Mouse (Mus musculus) cerebellum, postnatal 14 days (tissue): ENCODE results near the gene Vps72.
"Not testable (repeated sequence)": the region's sequence is repeated elsewhere in the genome, so short reads cannot be mapped to it uniquely, and the experiment has no call there.

Source experiments
- DNase-seq, 2 experiments: peaks; one replicate each; pipeline ENCODE4 v3.0.0; 2021; ENCODE audit warnings: mixed read lengths in 2 of 2

Vps72 gene

DNA sequence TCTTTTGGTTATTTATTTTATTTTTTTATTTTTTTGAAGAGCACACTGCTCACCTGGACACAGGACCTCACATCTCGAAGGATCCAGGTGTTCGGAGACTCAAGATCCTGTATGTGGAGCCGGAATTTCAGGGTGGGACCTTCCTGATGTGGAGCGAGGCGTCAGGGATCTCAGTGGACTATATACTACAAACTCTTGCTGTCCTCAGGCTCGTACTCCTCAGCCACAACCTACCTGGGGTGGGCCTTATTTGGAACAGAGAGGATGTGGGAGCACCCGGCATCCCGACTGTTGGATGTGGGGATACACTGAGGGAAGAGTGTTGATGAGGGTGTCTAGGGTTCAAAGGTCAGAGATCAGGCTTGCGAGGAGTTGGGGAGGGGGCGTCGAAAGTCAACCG lies 23.3 kb downstream of the Vps72 start:
- DNase-seq, result not testable (repeated sequence)

DNA sequence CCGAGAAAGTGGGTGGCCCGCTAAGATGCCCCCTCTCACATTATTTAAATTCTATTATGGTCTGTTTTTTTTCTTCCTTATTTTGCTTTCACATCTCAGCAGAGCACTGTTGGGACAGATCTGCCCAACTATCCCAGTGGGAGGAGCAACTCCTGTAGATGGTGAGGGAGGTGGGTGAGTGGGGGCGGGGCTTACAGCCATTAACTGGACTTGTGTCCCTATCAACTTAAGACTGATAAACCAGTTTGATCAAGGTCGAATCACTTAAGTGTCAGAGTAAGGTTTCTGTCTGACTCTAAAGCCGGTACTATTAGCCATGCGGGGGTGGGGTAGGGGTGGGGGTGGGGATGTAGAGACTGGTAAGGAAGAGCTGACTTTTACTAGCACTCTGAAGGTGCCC lies 24.2 kb downstream of the Vps72 start:
- DNase-seq, result peak; percentile 56 to 65

DNA sequence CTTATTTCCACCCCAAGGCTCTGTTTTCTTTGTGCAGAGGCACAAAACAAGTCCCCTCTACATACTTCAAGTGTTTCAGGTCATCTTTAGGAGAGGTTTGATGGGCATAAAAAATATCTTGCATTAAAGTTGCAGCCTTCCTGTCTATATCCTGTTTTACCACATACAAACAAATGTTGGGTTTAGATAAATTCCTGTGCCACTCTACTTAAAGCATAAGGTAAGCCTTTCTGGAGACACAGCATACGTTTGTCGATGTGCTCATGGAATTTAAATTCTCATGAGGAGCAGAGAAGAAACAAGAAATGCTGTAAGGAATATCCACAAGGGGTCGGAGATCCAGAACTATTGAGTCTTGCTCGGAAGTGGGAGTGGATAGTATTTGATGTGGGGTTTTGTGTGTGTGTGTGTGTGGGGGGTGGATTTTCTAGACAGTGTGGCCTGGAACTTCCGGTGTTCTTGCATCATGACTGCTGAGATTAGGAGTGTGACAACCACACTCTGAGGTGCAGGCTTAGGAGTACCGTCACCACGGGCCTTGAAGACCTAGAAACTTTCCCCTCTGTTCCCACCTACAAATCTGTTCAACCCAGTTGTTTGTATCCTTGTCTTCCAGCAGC lies 24.7 kb downstream of the Vps72 start:
- DNase-seq, result no peak

DNA sequence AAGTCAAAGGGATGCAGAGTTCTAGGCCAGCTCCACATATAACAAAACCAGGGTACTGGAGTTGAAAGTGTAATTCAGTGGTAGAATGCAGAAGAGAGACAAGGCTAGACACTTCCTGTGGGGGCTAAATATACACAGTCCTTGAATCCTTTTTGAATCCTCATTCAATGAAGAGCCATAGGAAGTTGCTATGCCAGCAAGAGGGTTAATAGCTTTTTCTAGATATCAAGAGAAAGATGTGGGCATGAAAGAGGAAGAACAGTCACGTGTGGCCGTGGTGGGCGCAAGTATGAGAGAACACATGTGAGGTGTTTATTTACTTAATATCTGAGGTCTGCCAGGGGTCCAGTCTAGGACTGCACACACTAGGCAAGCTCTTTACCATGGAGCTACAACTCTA lies 25.5 kb downstream of the Vps72 start:
- DNase-seq, result no peak

DNA sequence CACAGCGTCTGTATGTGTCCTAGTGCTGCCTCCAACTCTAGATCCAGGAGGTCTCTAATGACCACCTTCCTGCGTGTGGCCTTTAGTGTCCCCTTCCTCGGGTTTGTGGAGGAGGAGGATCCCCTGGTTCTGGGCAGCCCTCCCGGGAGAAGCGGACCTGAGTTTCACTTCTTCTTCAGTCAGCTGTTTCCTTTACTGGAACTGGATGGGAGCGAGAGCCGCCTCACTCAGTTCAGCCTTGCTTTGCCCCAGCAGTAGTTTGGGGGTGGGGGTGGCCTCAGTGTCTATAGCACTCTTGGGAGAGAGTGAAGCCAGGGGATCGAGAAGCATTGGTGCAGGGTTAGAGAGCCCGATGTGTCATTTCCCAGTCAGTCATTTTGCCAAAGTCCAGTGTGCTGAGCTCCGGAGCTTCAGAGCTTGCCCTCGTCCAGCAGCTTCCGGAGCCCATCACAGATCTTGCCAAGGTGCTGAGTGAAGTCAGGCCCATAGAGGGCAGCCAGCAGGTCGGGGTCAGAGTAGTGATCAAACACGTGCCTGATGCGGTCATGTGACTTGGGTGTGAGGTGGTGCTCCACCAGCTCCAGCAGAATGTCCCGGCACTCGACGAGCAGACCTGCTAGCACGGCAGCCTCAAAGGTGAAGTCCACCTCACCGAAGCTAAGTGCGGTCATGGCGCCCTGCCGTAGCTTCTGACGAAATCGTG lies 28.9 kb downstream of the Vps72 start:
- no peak for DNase-seq

DNA sequence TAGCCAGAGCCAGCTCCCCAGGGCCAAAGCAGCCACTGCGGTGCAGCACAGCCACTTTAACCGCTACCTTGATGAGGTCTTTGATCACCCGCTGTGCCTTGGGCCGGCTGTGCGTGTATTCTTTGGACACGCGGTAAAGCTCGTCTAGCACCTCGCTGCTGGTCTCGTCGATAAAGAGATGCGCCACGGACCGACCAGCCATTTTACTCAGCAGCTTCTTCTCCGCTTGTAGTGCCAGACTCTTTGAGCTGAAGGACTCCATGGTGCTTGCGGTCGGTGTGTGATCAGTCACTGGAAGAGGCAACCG lies 29.4 kb downstream of the Vps72 start:
- no peak for DNase-seq

DNA sequence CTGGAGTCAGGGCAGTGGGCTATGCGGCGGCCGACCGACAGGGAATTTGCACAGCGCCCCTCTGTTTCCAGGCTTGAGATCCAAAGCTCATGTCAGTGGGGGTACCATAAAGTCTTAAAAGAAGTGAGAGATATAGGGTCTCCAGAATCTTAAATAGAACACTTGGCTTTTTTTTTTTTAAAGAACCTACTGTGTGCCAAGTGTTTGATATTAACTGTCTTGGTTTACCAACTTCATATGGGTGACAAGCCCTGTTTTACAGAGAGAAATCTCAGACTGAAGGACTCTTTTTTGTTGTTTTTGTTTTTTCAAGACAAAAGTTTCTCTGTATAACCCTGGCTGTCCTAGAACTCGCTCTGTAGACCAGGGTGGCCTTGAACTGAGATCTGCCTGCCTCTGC lies 30.0 kb downstream of the Vps72 start:
- DNase-seq, result no peak

DNA sequence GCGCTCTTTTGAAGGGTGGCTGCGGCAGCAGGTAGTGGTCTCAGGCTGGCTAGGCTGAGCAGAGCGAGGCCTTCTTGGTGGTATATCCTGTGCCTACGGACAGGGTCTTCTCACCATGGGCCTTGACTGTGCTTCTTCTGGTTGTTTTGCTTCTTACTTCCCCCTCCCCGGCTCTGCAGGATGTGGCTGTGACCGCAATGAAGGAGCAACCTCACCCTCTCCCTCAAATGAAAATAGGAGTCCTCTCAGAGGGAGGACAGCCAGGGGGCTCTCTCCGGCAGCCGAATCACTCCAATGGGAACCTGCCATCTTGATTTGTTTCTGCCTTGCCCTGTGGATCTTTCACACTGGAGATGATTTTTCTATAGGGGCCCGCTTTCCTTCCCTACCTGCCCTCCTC lies 30.7 kb downstream of the Vps72 start:
- no peak for DNase-seq

DNA sequence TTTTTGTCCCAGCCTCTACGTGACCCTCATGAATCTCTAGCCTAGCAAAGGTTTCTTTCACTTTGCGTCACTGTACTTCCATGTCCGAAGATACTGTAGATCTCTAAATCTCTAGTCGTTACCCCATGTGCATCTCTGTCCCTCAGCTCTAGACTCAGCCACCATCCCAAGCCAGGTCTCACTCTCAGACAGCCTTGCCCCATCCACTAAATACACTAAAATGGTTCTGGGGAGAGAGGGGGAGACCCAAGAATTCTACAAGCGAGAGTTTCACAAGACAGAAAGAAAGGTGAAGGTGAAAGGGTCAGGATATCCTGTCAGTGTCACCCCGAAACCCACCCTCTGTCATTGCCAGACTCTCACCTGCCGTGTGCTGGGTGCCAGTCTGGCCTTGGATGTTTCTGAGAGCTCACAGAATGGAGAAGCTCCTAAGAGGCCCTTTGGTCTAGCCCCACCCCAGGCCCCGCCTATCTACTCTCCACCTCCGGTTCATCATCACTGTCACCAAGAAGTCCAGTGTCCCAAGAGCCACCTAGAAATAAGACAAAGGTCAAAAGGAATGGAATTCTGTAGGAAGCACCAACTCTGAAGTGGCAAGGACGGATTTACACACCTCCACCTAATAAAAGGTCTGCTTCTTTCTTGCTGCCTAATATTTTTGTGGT lies 31.3 kb downstream of the Vps72 start, which contains the start of gene Tnfaip8l2:
TSS of gene Tnfaip8l2 (minus strand) at position 409 of the 665 bp plus-strand sequence.
- DNase-seq, result peak in 1 of 2 experiments; percentile 23

DNA sequence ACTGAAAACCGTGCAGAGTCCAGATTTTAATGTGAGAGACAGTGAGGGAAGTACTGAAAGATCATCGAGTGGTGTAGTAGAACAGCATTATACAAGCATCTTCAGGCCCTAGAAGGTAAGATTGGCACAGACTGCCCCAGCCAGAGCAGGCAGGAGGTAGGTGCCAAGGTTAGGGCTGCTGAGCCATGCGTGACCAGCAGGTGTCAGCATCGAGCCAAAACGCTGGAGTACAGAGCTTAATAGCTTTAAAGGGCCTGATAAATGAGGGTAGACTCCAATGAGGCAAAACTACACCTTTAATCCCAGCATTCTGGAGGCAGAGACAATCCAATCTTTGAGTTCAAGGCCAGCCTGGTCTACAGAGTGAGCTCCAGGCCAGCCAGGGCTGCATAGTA lies 31.8 kb downstream of the Vps72 start:
- peak; percentile 96 for DNase-seq

DNA sequence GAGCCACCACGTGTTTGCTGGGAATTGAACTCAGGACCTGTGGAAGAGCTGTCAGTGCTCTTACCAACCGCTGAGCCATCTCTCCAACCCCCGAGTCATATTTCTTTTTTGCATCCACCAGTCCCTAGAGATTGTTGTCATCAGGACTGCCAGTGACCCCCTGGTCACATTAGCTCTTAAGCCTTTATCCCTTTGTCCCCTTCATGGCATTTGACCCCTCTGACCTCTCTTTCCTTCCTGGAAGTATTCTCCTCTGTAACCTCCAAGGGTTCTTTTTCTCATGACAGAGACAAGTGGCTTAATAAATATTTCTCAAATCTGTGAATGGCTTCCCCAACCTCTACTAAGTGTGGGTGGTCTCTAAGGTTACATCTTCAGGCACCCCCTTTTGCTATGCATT lies 37.1 kb downstream of the Vps72 start:
- DNase-seq, result no peak

DNA sequence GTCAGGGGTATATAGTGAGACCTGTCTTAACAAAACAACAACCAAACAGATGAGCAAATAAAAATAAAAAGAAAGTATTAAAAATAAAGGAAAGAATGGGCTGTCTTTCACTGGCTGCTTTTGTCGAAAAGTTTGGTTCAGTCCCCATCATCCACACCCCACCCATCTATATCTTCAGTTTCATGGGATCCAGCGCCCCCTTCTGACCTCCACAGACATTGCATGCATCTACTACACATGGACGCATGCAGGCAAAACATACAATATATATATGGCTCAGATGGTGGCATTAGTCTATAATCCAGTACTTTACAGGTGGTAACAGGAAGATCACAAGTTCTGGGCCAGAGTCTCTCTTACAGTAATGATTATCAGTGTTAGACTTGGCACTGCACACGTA lies 43.1 kb downstream of the Vps72 start:
- DNase-seq, result peak in 1 of 2 experiments; percentile 59

DNA sequence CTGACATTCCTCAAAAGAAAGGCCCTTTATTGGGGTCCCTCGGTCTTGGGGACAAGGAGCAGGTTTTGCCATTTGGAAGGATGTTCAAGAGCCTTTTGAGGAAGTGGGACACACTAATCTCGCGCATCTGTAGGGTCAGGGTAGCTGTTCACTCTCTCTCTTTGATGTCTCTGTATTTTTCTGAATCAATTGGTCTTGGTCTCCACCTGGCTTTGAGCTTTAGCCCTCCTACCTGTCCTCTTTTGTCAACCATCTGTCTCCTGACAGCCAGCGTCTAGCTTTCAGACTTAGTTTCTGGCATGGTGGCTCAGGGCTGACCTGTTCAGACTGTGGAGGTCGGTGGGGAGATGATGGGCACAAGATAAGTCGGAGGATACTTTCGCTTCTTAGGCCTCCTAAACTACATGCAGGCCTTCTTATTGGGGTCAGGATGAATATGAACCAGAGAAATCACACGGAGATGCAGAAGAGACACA lies 48.7 kb downstream of the Vps72 start:
- DNase-seq, result no peak

DNA sequence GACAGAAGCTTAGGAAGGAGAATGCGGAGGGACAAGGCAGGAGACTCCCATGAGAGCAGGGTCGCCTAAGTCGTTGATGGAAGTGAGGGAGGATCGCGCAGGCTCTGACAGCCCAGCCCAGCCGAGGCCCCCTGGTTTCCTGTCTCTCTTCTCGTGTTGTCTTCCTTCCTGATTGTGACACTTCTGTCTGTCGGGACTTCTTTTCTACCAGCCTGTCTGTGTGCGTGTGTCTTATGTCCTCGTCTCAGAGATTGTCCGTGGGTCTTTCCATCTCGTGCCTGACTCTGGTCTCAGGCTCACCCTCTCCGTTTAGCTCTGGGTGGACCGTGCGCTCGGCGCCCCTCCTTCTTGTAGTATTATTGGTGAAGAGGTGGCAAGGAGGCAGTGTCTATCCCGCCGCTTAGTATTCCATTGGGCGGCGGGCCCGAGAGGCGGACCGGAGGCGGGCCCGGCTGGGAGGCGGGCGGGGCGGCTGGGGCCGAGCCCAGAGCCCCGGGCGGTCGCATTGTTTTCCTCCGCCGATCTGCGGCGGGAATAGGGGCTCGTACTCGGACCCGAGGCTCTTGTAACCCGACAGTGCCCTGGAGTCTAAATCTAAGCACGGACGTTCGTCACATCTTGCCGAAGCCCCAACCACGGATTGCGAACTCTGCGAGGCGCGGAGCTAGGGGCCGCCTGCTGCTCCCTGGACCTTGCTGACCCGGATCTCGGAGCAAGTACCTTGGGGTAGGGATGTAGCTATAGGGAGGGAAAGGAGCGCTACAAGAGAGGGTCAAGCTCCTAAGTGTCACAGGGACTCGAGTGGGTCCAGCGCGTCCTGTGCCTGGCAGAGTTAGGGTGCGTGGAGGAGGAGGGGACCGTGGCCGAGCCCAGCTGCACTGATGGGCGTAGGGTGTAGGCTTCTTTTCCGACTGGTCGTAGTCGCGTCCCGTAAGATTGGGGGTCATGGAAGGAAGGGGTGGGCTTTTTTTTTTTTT lies 49.5 kb downstream of the Vps72 start, which contains the start of gene Sema6c:
TSS of gene Sema6c (plus strand) at position 471 of the 977 bp plus-strand sequence.
- DNase-seq, result peak; percentile 94

DNA sequence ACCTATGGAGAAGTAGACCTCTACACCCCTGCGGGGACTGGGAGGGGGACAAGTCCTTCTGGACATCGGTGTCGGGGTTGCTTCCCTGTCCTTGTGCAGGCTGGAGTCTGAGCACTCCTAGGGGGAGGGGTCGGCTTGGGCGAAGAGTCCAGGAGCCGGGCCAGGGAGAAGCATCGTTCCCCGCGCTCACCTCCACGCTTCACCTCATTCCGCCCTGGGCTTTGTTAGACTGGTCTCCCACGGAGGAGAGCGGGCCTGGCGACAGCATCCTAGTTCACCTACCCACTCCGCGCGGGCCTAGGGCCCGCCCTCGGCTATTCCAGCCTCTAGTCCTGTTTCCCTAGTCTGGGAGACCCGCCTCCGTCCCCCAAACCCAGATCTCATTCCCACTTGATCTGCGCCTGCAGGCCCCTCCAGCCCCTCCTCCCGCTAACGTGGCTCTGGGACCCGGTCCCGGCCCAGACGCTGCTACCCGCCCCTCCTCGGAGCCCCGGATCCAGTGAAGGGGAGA lies 50.3 kb downstream of the Vps72 start:
- DNase-seq, result peak; percentile 66 to 70

DNA sequence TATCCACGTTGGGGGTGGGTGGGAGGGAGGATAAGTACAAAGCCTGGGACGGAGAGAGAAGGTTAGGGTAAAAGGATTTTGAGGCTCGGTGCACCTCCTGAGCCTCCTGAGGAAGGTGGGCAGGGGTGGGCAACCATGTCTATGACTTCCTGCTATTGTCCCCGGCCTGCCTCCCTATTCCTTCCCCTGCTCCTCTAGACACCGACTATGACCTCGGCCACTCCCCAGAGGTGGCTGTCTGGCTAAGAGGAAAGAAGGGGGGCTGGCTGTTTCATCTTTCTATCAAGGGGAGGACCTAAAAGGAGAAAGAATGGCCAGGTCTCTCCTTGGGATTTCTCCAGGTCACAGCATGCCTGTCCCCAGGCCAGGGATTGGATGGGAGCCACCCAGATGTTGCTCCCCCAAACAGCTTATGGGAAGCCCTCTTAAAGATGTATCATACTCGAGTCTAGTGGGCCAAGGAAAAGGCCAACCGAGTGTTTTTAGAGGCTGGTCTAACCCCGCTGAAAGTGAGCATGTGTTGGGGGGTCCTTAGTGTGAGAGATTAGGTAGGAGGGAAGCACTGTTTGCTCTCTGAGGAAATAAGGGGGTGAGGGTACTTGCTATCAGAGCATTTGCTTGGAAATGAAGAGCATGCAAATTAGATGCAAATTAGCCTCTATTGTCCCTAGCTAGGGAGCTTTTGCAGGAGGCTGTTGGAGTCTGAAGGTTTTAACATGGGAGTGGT lies 51.0 kb downstream of the Vps72 start:
- peak in 1 of 2 experiments; percentile 48 for DNase-seq

DNA sequence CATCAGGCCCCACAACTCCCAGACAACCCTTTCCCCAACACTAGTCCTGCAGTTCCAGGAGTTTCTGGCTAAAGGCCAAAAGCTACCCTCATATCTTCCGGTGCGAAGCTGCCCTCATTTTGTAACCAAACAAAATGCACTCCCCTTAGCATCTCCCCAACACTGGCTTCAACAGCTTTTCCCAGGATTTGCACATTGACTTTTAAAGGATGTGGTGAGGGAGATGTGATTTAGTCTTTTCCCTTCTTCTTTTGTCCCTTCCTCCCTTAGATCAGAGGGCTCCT lies 51.5 kb downstream of the Vps72 start:
- no peak for DNase-seq

DNA sequence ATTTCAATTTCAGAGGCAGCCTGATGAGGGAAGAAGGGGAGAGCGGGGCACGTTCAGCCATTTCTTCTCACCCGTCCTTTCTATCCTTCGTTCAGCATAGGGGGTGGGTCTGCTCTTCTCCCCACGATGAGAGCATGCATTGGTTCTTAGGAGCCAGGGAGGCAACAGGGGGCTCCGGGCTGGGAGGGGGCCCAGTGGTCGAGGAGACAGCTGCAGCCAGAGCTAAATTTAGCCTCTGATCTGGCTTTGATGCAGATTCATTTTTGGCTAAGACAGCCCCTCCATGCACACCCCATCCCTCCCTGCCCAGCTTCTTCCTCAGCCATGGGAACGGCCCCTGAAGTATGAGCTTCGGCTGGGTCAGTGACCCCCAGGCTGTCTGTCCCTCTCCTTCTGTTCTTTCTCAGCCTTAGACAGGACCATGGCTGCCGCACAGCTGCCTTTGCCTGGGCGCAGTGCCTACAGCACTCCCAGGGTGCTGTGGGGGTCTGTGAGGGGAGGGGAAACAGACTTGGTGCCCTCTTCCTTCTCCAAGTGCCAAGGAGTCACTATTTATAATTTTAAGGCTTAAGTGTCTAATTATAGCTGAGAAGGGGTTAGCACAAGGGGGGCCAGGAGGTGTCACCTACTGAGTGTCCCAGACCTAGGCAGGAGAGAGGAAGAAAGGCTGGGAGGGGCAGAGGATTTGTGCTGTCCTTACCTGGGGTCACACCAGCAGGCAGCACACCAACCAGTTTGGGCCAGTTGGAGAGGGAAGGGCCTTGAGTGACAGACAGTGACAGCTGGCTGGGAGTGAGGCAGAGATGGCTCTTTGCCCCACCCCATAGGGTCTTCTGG lies 52.8 kb downstream of the Vps72 start:
- peak; percentile 54 to 78 for DNase-seq

DNA sequence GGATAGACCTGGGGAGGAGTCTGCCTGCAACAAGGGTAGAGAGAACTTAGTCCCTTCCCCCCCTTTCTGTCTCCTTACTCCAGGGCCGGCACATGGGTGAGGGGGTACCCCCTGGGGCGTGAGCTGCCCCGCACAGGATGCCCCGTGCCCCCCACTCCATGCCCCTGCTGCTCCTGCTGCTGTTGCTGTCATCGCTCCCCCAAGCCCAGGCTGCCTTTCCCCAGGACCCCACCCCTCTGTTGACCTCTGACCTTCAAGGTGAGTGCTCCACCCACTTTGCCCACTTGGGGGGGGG lies 53.4 kb downstream of the Vps72 start:
- no peak for DNase-seq

DNA sequence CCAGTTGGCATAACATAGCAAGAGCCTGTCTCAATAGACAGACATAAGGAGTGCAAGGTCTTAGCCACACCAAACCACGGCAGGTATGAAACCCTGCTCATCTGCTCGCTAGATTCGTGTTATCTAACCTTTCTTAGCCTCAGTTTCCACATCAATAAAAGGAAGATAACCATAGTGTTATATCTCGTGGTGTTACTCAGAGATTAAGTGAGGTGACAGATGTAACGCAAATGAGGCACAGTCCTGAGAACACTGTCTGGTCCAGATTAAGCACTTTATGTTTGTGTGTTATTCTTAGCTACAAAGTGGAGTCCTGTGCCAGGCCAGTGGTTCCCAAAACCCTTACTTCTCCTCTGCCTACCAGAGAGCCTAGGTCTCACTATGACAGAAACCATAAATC lies 54.0 kb downstream of the Vps72 start:
- no peak for DNase-seq

DNA sequence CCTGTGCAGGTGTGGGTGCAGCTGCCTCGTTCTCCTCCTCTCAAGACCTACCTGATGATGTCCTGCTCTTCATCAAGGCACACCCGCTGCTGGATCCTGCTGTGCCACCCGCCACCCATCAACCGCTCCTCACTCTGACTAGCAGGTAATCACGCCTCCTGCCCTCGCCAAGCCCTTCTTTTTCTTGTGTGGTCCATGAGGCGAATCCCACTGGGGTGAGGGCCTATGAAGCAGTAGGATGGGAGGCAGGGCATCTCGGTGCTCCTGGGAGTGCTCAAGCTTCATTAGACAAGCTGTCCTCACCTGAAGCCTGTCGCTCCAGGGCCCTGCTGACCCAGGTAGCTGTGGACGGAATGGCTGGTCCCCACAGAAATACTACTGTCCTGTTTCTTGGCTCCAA lies 59.2 kb downstream of the Vps72 start:
- no peak for DNase-seq
